Mouse (Mus musculus) heart, adult 2 months (tissue): Measurements from ENCODE around the gene Tbc1d1. TPM values are rescaled to one million over a fixed set of nuclear protein-coding genes. Genes with fewer than 3 reads are reported as not detected.

Experiments used
- DNase-seq, 2 experiments: peaks; one replicate each; pipeline ENCODE4 v3.0.0; 2021
- H3K27ac ChIP-seq: fragments of 200-600 bp; 2 replicates; pipeline ENCODE4 v1.8.1; 2022
- H3K27me3 ChIP-seq: fragments of 200-500 bp; 2 replicates; pipeline ENCODE4 v1.6.1; 2012; ENCODE audit warnings: mild to moderate bottlenecking, low read length, inconsistent platforms, mixed read lengths; ENCODE audit not compliant: control insufficient read depth, insufficient read depth
- H3K36me3 ChIP-seq: fragments of 200-500 bp; 2 replicates; pipeline ENCODE4 v1.6.1; 2012; ENCODE audit warnings: low read length, inconsistent platforms; ENCODE audit not compliant: control insufficient read depth, insufficient read depth
- H3K4me1 ChIP-seq: fragments of 200-500 bp; 2 replicates; pipeline ENCODE4 v1.6.1; 2011; ENCODE audit warnings: low read length; ENCODE audit not compliant: control insufficient read depth, insufficient read depth
- H3K4me3 ChIP-seq: fragments of 200-600 bp; 2 replicates; pipeline ENCODE4 v1.8.1; 2022
- H3K79me2 ChIP-seq: fragments of 200-500 bp; replicated peaks from 2 replicates; pipeline ENCODE4 v1.6.1; 2012; ENCODE audit warnings: mild to moderate bottlenecking, inconsistent platforms, low read length, moderate library complexity, mixed read lengths; ENCODE audit not compliant: control insufficient read depth, insufficient read depth
- H3K9ac ChIP-seq: fragments of 200-500 bp; 2 replicates; pipeline ENCODE4 v1.6.1; 2012; ENCODE audit warnings: low read depth, mild to moderate bottlenecking, control low read depth, inconsistent platforms, low read length, mixed read lengths
- CTCF ChIP-seq: fragments of 200-600 bp; IDR thresholded peaks from 2 replicates; pipeline ENCODE4 v1.8.1; 2022; ENCODE audit warnings: antibody characterized with exemption, mild to moderate bottlenecking, moderate library complexity
- EP300 ChIP-seq: fragments of 200-500 bp; IDR thresholded peaks from 2 replicates; pipeline ENCODE4 v1.6.1; 2011; ENCODE audit warnings: low read depth, low read length, control low read depth; ENCODE audit not compliant: insufficient read depth
- POLR2A ChIP-seq: fragments of 200-500 bp; IDR thresholded peaks from 2 replicates; pipeline ENCODE4 v1.6.1; 2011; ENCODE audit warnings: mild to moderate bottlenecking, low read depth, low read length, control low read depth; ENCODE audit not compliant: insufficient read depth
- WGBS: fragments of 180-500 bp; shearing (Covaris S2); methylation state at CpG from one replicate; pipeline ENCODE4 v1.1.7; 2018; 5-methylcytosine and 5-hydroxymethylcytosine counted together
- intact Hi-C: fragments of 180-260 bp; cut with DNase I; formaldehyde crosslinking; loops from one replicate; pipeline ENCODE4 v1.15.1; 2025
- polyA plus RNA-seq: library from polyadenylated mRNA; depleted of rRNA; stranded (reverse); fragments of >200 nt; gene quantifications from 2 replicates; pipeline ENCODE4 v1.2.3, GENCODE M21; 2012
- total RNA-seq, 2 experiments: library from RNA; stranded (reverse); gene quantifications; 2 replicates each; pipeline ENCODE4 v1.2.3; 2021

Tbc1d1 gene
- total and polyA plus RNA-seq, 3 experiments: 13.2 to 22.1 (median 13.6) TPM

GRCm38 (mm10) chr5:64162582-64162981 is 6.5 kb downstream of the Tbc1d1 start:
- no peak overlapping the region for H3K9ac ChIP-seq
- no peak overlapping the region for H3K4me3 ChIP-seq
- WGBS: 93% methylated on average over 5 of the region's 5 CpGs
- no peak overlapping the region for H3K27ac ChIP-seq
- intact Hi-C loops: no loop called here
- TF ChIP-seq CTCF (no peak), EP300 (no peak), POLR2A (no peak)
- no peaks in the 10 kb centered on the region for H3K36me3 ChIP-seq
- H3K79me2 ChIP-seq: no peaks in the 10 kb centered on the region
- peaks cover 2% of the 10 kb centered on the region; the same call in 1 of the 2 replicates for H3K4me1 ChIP-seq
- DNase-seq: no peak
- H3K27me3 ChIP-seq: peaks cover 3% of the 10 kb centered on the region; the same call in 1 of the 2 replicates

- no peak overlapping the region for H3K9ac ChIP-seq
- H3K27me3 ChIP-seq: peaks cover 3% of the 10 kb centered on the region; the same call in 1 of the 2 replicates
- intact Hi-C loops: no loop called here
- TF ChIP-seq POLR2A (no peak), CTCF (no peak), EP300 (no peak)
- H3K4me3 ChIP-seq: no peak overlapping the region
- 81% methylated on average over 3 of the region's 3 CpGs for WGBS
- no peaks in the 10 kb centered on the region for H3K79me2 ChIP-seq
- DNase-seq: no peak
- peaks cover 2% of the 10 kb centered on the region; the same call in 1 of the 2 replicates for H3K4me1 ChIP-seq
- H3K27ac ChIP-seq: no peak overlapping the region
- H3K36me3 ChIP-seq: no peaks in the 10 kb centered on the region
These were observed 8.3 kb downstream of the Tbc1d1 start for GRCm38 (mm10) chr5:64164414-64164813.

GRCm38 (mm10) chr5:64165826-64166225 is 9.7 kb downstream of the Tbc1d1 start:
- no peaks in the 10 kb centered on the region for H3K79me2 ChIP-seq
- no peak for DNase-seq
- H3K27me3 ChIP-seq: no peaks in the 10 kb centered on the region
- intact Hi-C loops: no loop called here
- H3K9ac ChIP-seq: no peak overlapping the region
- H3K4me3 ChIP-seq: no peak overlapping the region
- no peak overlapping the region for H3K27ac ChIP-seq
- 86% methylated on average over 2 of the region's 2 CpGs for WGBS
- H3K4me1 ChIP-seq: peaks cover 2% of the 10 kb centered on the region; the same call in 1 of the 2 replicates
- H3K36me3 ChIP-seq: no peaks in the 10 kb centered on the region
- no peak for TF ChIP-seq CTCF
- no peak for TF ChIP-seq EP300
- TF ChIP-seq POLR2A: no peak

GRCm38 (mm10) chr5:64168990-64169540 is 13.0 kb downstream of the Tbc1d1 start:
- no peak overlapping the region for H3K9ac ChIP-seq
- no peak overlapping the region for H3K4me3 ChIP-seq
- no peaks in the 10 kb centered on the region for H3K36me3 ChIP-seq
- DNase-seq: no peak
- TF ChIP-seq CTCF: no peak
- H3K79me2 ChIP-seq: no peaks in the 10 kb centered on the region
- WGBS: 86% methylated on average over 10 of the region's 10 CpGs
- H3K27ac ChIP-seq: no peak overlapping the region
- no peaks in the 10 kb centered on the region for H3K27me3 ChIP-seq
- intact Hi-C loops: no loop called here
- H3K4me1 ChIP-seq: no peaks in the 10 kb centered on the region; the same call in 1 of the 2 replicates

GRCm38 (mm10) chr5:64172884-64173283 is 16.8 kb downstream of the Tbc1d1 start:
- Histone ChIP-seq H3K79me2 (no peaks in the 10 kb centered on the region), H3K4me3 (no peak overlapping the region), H3K9ac (no peak overlapping the region), H3K27me3 (no peaks in the 10 kb centered on the region), H3K4me1 (peaks cover 6% of the 10 kb centered on the region), H3K36me3 (peaks cover 2% of the 10 kb centered on the region; the same call in 1 of the 2 replicates), H3K27ac (no peak overlapping the region)
- intact Hi-C loops: no loop called here
- 66% methylated on average over 3 of the region's 3 CpGs for WGBS
- no peak for DNase-seq
- TF ChIP-seq POLR2A: no peak
- no peak for TF ChIP-seq CTCF
- TF ChIP-seq EP300: no peak

- Histone ChIP-seq H3K27me3 (no peaks in the 10 kb centered on the region), H3K36me3 (peaks cover 2% of the 10 kb centered on the region; the same call in 1 of the 2 replicates), H3K79me2 (no peaks in the 10 kb centered on the region), H3K4me1 (peaks cover 6% of the 10 kb centered on the region), H3K9ac (no peak overlapping the region), H3K4me3 (no peak overlapping the region), H3K27ac (no peak overlapping the region)
- 88% methylated on average over 16 of the region's 16 CpGs for WGBS
- TF ChIP-seq CTCF: no peak
- TF ChIP-seq POLR2A: no peak
- no peak for TF ChIP-seq EP300
- intact Hi-C loops: no loop called here
- no peak for DNase-seq
These were observed 17.2 kb downstream of the Tbc1d1 start for GRCm38 (mm10) chr5:64173302-64173701.
